In genomic region chr10:66150966-66151365, GRCm38 (mm10) we compare ENCODE assay signal across 17 mouse cellular contexts.
DNase-seq lines count a peak whose midpoint lies in the region; ATAC-seq lines count a peak whose summit lies in the region.
"Had no signal": no experiment of that assay in that cellular context is flagged by ENCODE, and none has a peak within 500 bp of the region (broad histone marks: within the 10 kb centered on the region; RNA-seq: fewer than 3 reads in every experiment).

No protein-coding gene starts in this region.

- peak; percentile 45; the same call in 1 of the 2 replicates for ATAC-seq in cerebellum, adult (ENCODE audit: insufficient number of reproducible peaks, low FRiP score, low TSS enrichment)
- ATAC-seq: activated CD4-positive, CD25-positive, alpha-beta regulatory T cell, adult 4 months; CD4-positive, CD25-positive, alpha-beta regulatory T cell, adult 4 months; forebrain, embryonic 13.5 days; forebrain, embryonic 15.5 days; forebrain, postnatal 0 days; Patski had no signal

- no peak for DNase-seq in cerebellum, adult 11 months
- peak; percentile 42 to 61 for DNase-seq in cerebellum, postnatal 10 days
- no peak for DNase-seq in cerebellum, postnatal 4 days (ENCODE audit: low spot score in 2 of 2)
- peak; percentile 35 to 48 for DNase-seq in cerebellum, postnatal 25 days
- DNase-seq in cerebellum, adult 9-11 months: no peak
- DNase-seq: adrenal gland, adult 8-10 months; adrenal gland, postnatal 14 days; adrenal gland, postnatal 36 days; B cell, adult 2 months; cerebellum, adult 8-10 months; forebrain, postnatal 0 days had no signal

Comparison
In these comparisons a context has a peak if more than half of its experiments do, and no peak if none do; other contexts are left out.
1. DNase-seq: peak in cerebellum, postnatal 10 days (2 of 2) and cerebellum, postnatal 25 days (2 of 2); none in cerebellum, adult 11 months (single experiment), cerebellum, postnatal 4 days (0 of 2) and cerebellum, adult 9-11 months (single experiment).